Mouse (Mus musculus): ENCODE measurements around the gene Luzp2.

The Luzp2 gene

DNA sequence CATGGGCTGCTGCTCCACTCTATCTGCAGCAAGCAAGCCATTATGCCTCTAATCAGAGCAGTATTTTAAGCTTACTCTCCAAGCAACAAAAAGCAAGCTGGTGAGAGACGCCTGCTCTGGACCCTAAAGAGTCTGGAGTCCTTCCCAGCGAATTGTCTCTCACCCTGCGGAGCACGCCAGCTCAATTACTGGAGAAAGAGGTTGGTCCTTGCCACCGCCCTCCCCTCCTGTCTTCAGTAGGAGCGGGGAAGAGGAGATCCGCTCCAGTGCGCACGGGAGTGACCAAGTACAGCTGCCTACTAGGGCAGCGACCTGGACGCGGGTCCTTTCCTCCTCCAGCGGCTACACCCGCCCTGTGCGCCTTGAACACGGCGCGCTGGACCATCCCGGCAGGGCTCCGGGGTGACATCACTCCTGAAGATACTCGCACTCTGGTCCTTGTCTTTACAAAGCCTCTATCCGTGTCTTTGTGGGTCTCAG lies at the start of gene Luzp2:
Luzp2 (plus strand) TSS at position 127 of the 480 bp plus-strand sequence.
- DNase-seq (ENCODE audit: low read depth): no peak

- DNase-seq (ENCODE audit: low read depth): no peak
These were observed 47.8 kb upstream of the Luzp2 start for GRCm38 (mm10) chr7:54787456-54787855.

- DNase-seq (ENCODE audit: low read depth): no peak
These were observed 16.7 kb upstream of the Luzp2 start for GRCm38 (mm10) chr7:54818606-54819005.

- no peak for DNase-seq (ENCODE audit: low read depth)
These were observed 6.5 kb upstream of the Luzp2 start for GRCm38 (mm10) chr7:54828751-54829150.

GRCm38 (mm10) chr7:54835911-54836352 lies 634 bp downstream of the Luzp2 start:
- DNase-seq (ENCODE audit: low read depth): no peak

DNA sequence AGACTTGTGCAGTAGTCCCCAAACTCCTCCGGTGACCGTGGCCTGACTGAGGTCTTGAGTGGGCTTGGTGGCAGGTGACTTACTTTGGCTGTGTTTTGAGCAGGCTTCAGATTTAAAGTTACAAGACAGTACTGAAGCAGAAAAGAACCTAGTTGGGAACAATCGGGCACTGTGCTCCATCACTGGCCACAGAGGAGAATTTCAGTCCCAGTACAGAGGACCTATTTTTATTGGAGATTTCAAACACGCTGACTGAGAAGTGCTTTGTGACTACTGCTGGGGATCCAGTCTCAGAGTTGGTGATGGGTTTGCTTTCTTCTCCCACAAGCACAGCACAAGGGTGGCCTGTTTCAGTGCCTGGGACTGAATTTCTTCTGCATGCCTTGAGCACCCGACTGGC lies 1.1 kb downstream of the Luzp2 start:
- no peak for DNase-seq (ENCODE audit: low read depth)

- DNase-seq (ENCODE audit: low read depth): no peak
These were observed 7.6 kb downstream of the Luzp2 start for GRCm38 (mm10) chr7:54842807-54843335.

DNA sequence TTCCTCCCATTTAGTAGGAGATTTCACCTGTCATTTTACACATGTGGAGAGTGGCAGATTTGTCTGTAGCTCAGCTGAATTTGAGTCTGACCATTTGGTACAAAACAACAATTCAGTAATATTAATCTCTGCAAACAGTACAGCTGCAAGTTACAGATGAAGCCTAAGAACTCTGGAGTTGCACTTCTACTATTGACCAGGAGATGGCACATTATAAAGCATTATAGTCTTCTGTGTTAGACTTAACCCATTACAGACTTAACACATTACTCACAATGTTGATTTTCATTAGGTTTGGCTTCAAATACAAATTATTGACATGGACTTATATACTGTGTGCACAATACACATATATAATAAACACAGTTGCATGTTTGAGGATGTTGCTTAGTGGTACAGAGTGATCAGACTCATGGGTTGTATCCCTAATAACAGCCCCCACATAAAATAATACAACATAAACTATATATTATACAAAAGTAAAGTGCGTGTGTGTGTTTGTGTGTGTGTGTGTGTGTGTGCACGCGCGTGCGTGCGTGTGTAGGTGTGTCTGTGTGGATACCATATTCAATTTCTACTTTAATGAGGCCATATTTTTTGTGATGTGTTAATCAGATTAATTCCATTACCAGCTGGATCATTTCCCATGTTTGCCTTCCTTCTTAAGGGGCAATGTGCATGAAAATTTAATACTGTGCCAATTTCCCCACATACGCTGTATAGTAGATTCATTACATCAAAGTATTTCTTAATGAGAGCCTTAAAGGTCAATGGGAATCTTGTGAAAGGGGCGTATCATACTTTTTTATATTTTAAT lies 10.8 kb downstream of the Luzp2 start:
- peak; percentile 37 for DNase-seq (ENCODE audit: low read depth)

GRCm38 (mm10) chr7:54846692-54847020 lies 11.4 kb downstream of the Luzp2 start:
- DNase-seq (ENCODE audit: low read depth): no peak

- no peak for DNase-seq (ENCODE audit: low read depth)
These were observed 17.6 kb downstream of the Luzp2 start for GRCm38 (mm10) chr7:54852860-54853259.

- no peak for DNase-seq (ENCODE audit: low read depth)
These were observed 26.0 kb downstream of the Luzp2 start for GRCm38 (mm10) chr7:54861230-54861856.

DNA sequence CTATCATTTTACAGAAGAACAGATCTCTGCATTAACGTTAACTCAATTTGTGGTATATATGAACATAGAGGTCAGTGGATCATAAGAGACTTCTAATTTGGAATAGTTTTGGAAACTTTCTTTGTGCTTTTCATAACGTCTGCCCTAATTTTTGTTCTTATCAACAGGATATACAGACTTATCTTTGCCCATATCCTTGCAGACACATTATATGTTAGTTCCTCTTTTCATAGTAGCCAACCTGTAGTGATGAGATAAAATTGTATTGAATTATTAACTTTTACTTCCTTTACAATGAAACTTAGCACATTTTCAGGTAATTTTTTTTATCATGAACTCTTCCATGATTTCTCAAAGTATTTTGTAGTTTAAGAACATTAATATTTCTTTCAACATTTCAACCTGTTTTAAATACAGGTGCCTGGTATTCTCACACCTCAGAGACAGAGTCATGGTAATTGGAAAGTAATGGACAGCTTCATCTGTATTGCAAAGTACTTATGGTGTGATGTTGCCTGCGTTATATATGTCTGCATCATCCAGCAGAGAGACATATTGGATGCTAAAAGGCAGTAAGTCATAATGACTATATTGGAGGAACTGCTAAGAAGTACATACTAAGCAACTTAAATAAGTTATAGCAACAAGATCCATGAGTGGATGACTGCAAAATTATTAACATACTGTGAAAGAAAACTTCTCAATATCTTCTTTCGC lies 43.8 kb downstream of the Luzp2 start:
- no peak for DNase-seq (ENCODE audit: low read depth)

DNA sequence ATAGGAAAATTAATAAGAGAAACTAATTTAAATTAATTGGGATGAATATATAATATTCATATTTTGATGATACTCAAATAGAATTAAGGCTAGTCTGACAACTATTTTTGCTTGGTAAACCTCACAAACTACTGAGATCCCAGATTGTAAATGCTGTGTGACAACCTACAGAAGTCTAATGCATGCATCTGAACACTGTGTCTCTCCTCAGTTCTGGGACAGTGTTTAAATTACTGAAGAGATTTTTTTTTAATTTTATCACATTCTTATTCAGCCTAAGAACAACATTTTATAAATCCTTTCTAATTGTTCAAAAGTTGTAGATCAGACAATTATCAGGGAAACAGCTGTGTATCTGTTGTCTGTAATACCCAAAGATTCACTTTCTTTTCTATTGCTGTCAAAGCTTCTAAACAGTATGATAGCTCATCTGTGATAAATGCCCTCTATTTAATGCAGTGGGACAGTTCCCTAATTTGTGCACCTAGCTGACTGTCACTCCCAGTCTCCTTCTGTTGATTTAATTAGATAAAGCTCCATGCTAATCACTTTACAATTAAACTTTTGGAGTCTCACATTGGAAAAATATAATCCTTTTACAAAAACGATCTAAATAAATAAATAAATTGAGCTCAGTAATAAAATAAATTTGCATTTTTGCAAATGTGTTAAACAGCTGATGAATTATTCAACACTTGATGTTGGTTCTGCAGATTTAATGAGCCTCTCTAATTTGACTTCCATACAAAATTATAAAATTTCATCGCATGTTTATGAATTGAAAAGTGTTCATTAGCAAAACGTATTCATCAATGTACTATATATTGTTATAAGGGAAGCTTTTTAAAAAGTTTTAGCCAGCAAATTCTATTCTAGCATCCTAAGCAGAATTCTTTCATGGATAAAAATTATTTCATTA lies 58.7 kb downstream of the Luzp2 start:
- no peak for DNase-seq (ENCODE audit: low read depth)

GRCm38 (mm10) chr7:54898589-54898988 lies 63.3 kb downstream of the Luzp2 start:
- DNase-seq (ENCODE audit: low read depth): no peak

DNA sequence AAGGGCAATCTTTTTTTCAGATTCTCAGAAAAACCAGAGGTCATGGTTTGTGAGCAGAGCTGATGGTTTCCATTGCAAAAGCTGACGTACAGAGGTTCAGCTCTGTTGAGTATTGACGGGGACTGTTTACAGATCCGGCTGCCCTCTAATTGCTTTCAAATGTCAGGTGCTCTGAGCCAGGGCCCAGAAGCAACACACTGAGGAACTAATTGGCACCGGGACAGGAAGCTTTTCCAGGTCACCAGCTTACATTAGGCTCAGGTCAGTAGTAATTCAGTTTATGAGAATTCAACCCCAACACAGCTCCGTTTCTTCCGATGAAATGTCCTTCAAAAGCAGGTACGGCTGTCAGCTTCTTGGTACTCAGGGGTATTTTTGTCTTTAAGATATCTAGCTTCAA lies 74.7 kb downstream of the Luzp2 start:
- DNase-seq (ENCODE audit: low read depth): no peak

GRCm38 (mm10) chr7:54914030-54914429 lies 78.7 kb downstream of the Luzp2 start:
- no peak for DNase-seq (ENCODE audit: low read depth)

DNA sequence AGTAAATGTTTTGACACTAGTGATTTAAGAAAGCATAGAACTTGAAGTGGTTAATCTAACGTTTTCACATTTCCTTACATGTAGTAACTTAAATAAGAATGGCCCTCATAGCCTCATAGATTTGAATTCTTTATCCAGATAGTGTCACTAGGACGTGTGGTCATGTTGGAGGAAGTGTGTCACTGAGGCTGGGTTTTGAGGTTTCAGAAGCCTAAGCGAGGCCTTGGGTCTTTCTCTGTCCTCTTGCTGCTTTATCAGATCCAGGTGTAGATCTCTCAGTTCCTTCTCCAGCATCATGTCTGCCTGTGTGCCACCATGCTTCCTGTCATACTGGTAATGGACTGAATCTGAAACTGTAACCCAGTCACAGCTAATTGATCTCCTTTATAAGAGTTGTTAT lies 86.7 kb downstream of the Luzp2 start:
- DNase-seq (ENCODE audit: low read depth): no peak

DNA sequence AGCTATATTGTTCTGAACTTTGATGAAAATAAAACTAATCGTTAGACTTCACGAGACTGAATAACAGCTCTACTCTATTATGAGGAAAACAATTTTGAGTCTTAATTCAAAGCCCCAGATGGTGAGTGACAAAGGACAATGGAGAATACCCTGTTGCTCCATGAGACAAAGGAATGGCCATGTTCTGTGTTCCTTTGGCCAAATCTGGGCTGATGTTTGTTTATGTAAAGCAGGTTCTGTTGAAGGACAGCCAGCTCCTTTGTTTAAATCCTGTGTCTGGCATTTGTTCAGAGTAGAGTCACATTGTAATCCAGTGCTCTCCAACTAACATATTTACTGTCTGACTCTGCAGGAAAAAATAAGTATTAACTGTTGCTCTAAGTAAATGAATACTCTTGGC lies 121.5 kb downstream of the Luzp2 start:
- no peak for DNase-seq (ENCODE audit: low read depth)

- no peak for DNase-seq (ENCODE audit: low read depth)
These were observed 127.4 kb downstream of the Luzp2 start for GRCm38 (mm10) chr7:54962678-54963077.

DNA sequence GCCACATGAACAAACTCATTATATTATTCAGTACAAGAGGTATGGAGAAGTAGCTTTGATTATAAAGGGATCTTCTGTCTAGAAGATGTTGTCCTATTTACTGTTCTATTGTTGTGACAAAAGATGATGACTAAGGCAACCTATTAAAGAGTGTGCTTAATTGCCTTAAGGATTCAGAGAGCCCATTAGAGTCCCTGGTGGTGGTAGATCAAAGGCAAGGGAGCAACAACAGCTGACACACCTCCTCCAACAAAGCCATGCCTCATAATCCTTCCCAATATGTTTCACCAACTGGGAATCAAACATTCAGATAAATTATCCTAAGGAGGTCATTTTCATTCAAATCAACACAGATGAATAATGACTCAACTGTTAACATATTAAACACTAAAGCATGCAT lies 142.1 kb downstream of the Luzp2 start:
- no peak for DNase-seq (ENCODE audit: low read depth)

GRCm38 (mm10) chr7:54980585-54980984 lies 145.3 kb downstream of the Luzp2 start:
- no peak for DNase-seq (ENCODE audit: low read depth)

DNA sequence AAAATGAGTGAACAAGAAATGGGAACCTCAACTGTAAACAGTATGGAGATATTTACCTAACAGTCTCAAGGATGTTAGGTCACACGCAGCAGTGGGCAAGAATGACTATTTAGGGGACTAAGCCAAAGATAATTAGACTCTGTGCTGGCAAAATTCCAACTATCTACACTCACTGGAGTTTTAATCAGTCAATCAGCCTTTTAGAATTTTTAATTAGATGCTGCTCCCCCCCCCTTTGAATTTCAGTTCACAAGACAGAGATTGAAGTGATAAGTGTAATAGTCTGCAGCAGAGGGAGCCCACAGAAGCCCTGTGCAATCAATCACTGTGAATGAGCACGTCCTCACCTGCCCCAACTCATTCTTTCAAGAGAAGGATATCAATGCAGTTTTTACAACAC lies 165.1 kb downstream of the Luzp2 start:
- no peak for DNase-seq (ENCODE audit: low read depth)

Measured in NIH3T3 (cell line).